Mouse (Mus musculus): ENCODE results near the gene Ttyh2. TPM values are rescaled to one million over a fixed set of nuclear protein-coding genes. Genes with fewer than 3 reads are reported as not detected.

Gene Ttyh2
- 0.86 TPM for total RNA-seq (2023)

DNA sequence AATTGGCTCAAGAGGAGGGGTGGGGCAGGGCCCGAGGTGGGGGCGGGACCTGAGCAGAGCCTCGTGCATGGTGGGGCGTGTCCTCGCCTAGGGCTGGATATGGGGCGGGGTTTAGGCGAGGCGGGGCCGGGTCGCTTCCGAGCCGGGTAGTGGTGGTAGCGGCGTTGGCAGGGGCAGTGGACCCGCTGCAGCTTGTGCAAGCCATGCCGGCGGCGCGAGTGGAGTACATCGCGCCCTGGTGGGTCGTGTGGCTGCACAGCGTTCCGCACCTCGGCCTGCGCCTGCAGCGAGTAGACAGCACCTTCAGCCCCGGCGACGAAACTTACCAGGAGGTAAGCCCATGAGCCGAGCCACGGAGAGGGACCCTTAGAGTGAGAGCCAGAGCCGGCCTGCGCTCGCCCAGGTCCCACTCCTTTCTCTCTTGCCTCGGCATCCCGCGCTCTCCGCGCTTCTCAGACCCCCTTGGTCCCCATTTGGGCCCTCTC is at the start of gene Ttyh2:
Gene Ttyh2 (plus strand): TSS at position 91 of the 485 bp plus-strand sequence.

DNA sequence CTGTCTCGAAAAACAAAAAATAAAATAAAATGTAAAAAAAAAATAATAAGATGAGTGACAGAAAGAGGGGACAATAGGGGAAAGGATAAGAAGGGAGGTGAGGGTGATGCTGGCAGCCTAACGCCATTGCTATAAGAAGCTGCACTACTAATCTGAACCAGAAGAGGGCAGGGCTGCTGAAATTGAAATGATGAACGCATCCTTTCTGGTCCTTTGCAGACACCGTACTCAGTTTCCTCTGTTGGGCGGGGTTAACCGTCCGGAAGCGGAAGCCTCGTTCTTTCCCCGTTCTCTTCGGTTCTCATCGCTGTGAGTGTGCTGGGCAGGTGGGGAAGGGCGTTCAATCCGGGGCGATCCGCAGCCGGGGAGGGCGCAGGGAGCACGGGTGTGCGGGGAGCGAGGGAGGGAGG is 6.9 kb upstream of the Ttyh2 start, which contains the start of gene Rpl38:
Gene Rpl38 (plus strand): TSS at position 224 of the 410 bp plus-strand sequence.

DNA sequence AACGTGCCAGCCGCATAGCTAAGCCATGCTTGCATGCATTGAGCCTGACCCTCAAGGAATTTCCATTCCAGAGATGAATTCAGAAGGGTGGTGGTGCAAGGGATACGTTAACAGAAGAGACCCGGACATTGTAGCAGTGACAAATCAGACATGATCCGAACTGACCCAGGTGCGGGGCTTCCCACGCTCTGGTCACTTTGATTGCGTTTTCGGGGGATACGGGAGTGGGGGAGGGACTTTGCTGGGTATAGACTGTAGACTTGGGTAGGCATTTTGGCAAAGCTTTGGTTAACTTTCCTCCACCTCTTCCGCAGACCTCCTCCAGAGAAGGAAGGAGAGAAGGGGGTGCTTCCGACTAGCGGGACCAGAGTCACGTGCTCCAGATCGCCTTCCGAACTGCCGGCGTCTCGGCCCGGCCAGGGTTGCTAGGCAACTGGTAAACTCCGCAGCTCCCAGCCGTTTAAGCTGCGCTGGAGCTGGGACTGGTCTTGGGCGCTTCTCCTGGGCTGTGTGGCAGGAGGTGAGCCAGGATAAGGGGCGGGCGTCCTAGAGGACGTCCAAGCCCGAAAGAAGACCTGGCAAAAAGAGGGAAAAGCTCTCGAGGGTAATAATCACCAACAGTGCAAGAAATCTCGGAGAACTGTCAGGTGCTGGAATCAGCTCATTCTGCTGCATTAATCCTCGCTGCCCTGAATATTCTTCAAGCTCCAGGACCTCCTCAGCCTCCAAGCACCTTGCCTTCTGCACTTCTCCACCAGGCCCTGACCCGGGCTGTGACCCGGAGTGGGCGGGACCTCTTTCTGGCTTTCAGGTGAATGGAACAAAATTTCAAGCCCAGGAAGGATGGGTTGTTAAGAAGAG is 52.0 kb downstream of the Ttyh2 start, which contains the start of gene Dnaic2:
Gene Dnaic2 (plus strand): TSS at position 444 of the 861 bp plus-strand sequence.

DNA sequence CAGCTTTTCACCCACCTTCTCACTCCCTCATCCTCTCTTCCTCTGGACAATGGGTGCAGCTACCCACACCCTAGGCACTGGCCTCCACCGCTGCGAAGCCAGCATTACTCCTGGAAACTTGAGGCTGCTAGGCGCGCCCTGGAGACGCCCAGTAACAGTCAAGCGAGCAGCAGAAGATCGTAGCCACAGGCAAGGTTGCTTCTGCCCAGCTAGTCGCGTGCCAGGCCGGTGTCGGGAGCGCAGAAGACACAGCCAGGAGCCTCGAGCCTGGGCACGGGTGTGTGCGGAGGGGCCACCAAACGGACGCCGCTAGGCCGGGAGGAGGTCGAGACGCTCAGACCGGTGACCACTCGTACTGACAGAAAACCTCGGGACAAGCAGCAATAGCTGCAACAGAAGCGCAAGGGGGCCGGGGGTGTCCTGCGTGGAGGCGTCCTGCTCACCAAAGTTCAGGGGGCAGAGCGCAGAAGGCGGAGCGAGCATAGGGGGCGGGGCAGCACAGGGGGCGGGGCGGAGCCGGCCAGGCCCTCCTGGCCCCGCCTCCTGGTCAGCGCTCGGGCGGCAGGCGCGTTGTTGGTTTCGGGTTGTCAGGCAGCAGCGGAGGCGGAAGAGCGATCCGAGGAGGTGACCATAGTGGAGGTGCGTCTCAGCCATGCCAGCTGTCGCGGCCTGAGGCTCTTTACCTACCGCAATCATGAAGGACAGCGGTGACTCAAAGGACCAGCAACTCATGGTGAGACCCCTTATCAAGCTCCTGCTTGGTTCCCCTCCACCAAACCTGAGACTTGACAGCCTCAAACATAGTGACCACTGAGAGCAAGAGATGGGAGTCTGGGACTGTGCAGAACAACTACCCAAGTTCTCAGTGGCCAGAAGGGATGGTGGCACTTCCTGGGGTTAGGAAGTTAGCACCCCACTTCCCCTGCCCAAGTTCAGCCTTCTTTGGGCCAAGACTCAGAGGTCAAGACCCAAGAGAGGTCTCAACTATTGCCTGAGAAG is 89.9 kb downstream of the Ttyh2 start, which contains the start of gene Kif19a:
Gene Kif19a (plus strand): TSS at position 569 of the 999 bp plus-strand sequence.

Other genes with a start within 250 kb of the Ttyh2 start
- gene Rpl38, start 6.9 kb upstream of the Ttyh2 start, total RNA-seq (2023) = 2,702 TPM
- gene Dnaic2, start 52.0 kb downstream of the Ttyh2 start, total RNA-seq (2023) = not detected
- not detected for gene Kif19a, start 90.0 kb downstream of the Ttyh2 start, total RNA-seq (2023)
- not detected for gene Btbd17, start 120.5 kb downstream of the Ttyh2 start, total RNA-seq (2023)
- gene Gpr142, start 123.5 kb downstream of the Ttyh2 start, total RNA-seq (2023) = not detected
- gene Gprc5c, start 175.7 kb downstream of the Ttyh2 start, total RNA-seq (2023) = 0.92 TPM
- gene Cd300a, start 214.6 kb downstream of the Ttyh2 start, total RNA-seq (2023) = 2.2 TPM

Measured in CD4-positive naive resting alpha-beta T cell, adult 57 days (primary cell).